In the genomic region with DNA sequence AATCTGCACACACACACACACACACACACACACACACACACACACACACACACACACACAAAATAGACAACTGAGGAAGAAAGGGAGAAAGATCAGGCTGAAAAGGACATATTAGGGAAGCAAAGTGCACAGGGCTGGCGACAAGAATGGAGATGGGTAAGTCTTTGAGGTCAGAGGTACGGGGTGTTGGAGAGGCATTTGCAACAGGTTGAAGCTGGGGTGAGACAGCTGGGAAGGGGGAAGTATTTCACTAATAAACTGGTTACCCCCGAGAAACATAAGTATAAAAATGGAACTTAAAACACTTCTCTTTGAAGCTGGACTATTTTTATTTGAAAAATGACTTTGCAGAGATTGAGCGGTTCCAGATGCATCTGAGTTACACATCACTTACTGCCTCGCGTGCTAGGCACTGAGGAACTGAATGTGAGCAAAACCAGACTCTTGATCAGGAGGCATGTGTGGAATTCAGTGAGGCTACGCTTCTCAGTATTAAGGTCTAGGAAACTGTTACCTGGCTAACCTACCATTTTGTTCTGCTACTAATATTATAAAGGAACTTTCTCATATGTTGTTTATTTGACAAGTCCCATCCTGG, we compare ENCODE assay signal across 27 mouse cellular contexts. TPM values are rescaled to one million over a fixed set of nuclear protein-coding genes. Genes with fewer than 3 reads are reported as not detected.
"Had no signal": no experiment of that assay in that cellular context is flagged by ENCODE, and none has a peak within 500 bp of the region (broad histone marks: within the 10 kb centered on the region; RNA-seq: fewer than 3 reads in every experiment).

No protein-coding gene starts in this region.

- H3K4me1 ChIP-seq: hindbrain, embryonic 10.5 days; hindbrain, embryonic 12.5 days; intestine, embryonic 15.5 days; liver, embryonic 13.5 days; liver, embryonic 15.5 days had no signal

- H3K27me3 ChIP-seq: heart, embryonic 12.5 days; hindbrain, embryonic 12.5 days; intestine, embryonic 15.5 days; liver, embryonic 13.5 days; liver, embryonic 15.5 days had no signal

- H3K4me3 ChIP-seq: heart, embryonic 10.5 days; heart, embryonic 12.5 days; hindbrain, embryonic 10.5 days; hindbrain, embryonic 12.5 days; intestine, embryonic 15.5 days; layer of hippocampus, adult 2 months; left cerebral cortex, adult 2 months; liver, embryonic 13.5 days; liver, embryonic 15.5 days had no signal

- H3K27ac ChIP-seq: heart, embryonic 10.5 days; hindbrain, embryonic 10.5 days; hindbrain, embryonic 12.5 days; hindbrain, embryonic 14.5 days; intestine, embryonic 15.5 days; layer of hippocampus, adult 2 months; left cerebral cortex, adult 2 months; liver, embryonic 13.5 days; liver, embryonic 15.5 days had no signal

- ATAC-seq: hindbrain, embryonic 16.5 days; inflammation-experienced regulatory T-cells, adult 6 months; intestine, embryonic 15.5 days; intestine, postnatal 0 days had no signal

- H3K36me3 ChIP-seq: heart, embryonic 10.5 days; heart, embryonic 12.5 days; hindbrain, embryonic 10.5 days; hindbrain, embryonic 12.5 days; intestine, embryonic 15.5 days; liver, embryonic 13.5 days; liver, embryonic 15.5 days had no signal

- H3K9ac ChIP-seq: heart, embryonic 12.5 days; hindbrain, embryonic 12.5 days; hindbrain, embryonic 14.5 days; intestine, embryonic 15.5 days; liver, embryonic 13.5 days; liver, embryonic 15.5 days had no signal

- DNase-seq: gastrocnemius, postnatal 14 days; gastrocnemius, postnatal 36 days; heart, adult 18-20 months; heart, postnatal 10 days; heart, postnatal 4 days; kidney, adult 18-20 months; kidney, adult 8-10 months; kidney, postnatal 10 days; kidney, postnatal 25 days; kidney, postnatal 4 days; liver; liver, embryonic 13.5 days had no signal

- H3K9me3 ChIP-seq: heart, embryonic 10.5 days; heart, embryonic 12.5 days; hindbrain, embryonic 10.5 days; hindbrain, embryonic 12.5 days; intestine, embryonic 15.5 days; liver, embryonic 13.5 days; liver, embryonic 15.5 days had no signal

- H3K4me2 ChIP-seq: heart, embryonic 12.5 days; hindbrain, embryonic 12.5 days; hindbrain, embryonic 14.5 days; intestine, embryonic 15.5 days; liver, embryonic 11.5 days; liver, embryonic 13.5 days; liver, embryonic 15.5 days had no signal

RNA-seq across cellular contexts. Expression of a gene that starts 17.2 kb away (rescaled TPM):
- polyA plus RNA-seq: heart, embryonic 10.5 days; heart, embryonic 12.5 days; heart, embryonic 14.5 days; hindbrain, embryonic 10.5 days; hindbrain, embryonic 12.5 days; hindbrain, embryonic 14.5 days; hindbrain, embryonic 16.5 days; inflammation-experienced regulatory T-cells, adult 6 months; limb, embryonic 11.5 days; liver, embryonic 11.5 days; liver, embryonic 13.5 days; liver, embryonic 15.5 days had no signal
